Mouse (Mus musculus): ENCODE results near the gene Eif4e. TPM values are rescaled to one million over a fixed set of nuclear protein-coding genes. Genes with fewer than 3 reads are reported as not detected.

Gene Eif4e
- polyA plus RNA-seq, 2 experiments = 74.4 to 180 TPM

DNA sequence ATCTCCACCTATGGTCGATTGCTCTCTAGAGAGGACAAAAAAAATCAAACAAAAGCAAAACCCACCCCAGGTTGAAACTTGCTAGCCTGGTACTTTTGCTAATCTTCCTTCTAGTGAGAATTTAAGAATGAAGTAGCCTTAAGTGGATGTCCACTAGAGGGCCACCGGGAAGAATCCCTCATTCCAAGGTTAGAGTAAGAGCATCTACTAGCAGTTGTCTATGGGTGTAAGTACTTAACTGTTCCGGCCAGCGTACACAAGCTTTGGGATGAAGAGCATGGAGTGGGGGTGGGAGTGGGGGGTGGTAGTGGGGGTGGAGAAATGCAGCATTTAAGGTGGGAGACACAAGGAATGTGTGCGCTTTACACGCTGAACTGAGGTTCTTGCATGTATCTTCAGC, 19.2 kb upstream of the Eif4e start:
- Histone ChIP-seq H3K4me3 (ENCODE audit: insufficient read depth in 1 of 2, low read depth in 2 of 2, low read length in 2 of 2) (no peak overlapping the region), H3K27ac (no peak overlapping the region), H3K4me2 (ENCODE audit: low read depth) (no peak overlapping the region), H3K36me3 (replicated peaks; ENCODE audit: control insufficient read depth, insufficient read depth, low read depth) (no peaks in the 10 kb centered on the region), H3K27me3 (ENCODE audit: control insufficient read depth, insufficient read depth, low read length) (no peaks in the 10 kb centered on the region), H3K9ac (replicated peaks) (no peak overlapping the region), H3K4me1 (replicated peaks; ENCODE audit: control insufficient read depth in 2 of 2, insufficient read depth in 2 of 2, low read length in 1 of 2) (no peaks in the 10 kb centered on the region), H3K9me3 (ENCODE audit: control insufficient read depth, low read length) (no peaks in the 10 kb centered on the region)
- DNase-seq (ENCODE audit: low read depth in 3 of 3, low spot score in 3 of 3) = no peak
- no peak for ATAC-seq (ENCODE audit: insufficient read depth)
- whole genome bisulfite sequencing (ENCODE audit: insufficient replicate concordance) = 51% methylated on average over 6 of the region's 6 CpGs
- TF ChIP-seq CTCF (IDR thresholded peaks at IDR 0.05; ENCODE audit: low read depth) (peak; percentile 35), EP300 (IDR thresholded peaks at IDR 0.05; ENCODE audit: low read depth) (no peak)

DNA sequence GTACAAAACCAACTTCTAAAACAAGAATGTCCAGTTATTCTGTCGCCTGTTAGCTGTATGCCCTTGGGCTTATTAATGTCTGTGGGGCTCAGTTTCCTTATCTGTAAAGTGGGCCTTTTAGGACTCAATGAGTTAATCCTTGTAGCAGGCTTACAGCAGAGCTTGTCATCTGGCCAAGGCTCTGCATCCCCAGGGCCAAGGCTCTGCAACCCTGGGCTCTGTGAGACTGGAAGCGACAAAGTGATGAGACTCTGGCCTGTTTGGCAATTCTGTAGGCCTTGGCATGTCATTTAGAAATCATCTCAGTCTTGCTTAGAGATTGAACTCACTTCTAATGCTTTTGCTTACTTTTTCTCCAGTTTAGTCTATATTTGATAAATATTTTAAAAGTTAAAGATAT, 16.4 kb upstream of the Eif4e start:
- no peak overlapping the region for H3K27ac ChIP-seq
- no peak for ATAC-seq (ENCODE audit: insufficient read depth)
- WGBS (ENCODE audit: insufficient replicate concordance) = 63% methylated on average over 2 of the region's 2 CpGs
- no peaks in the 10 kb centered on the region for H3K36me3 ChIP-seq (replicated peaks; ENCODE audit: control insufficient read depth, insufficient read depth, low read depth)
- no peak for TF ChIP-seq CTCF (IDR thresholded peaks at IDR 0.05; ENCODE audit: low read depth)
- no peak for TF ChIP-seq EP300 (IDR thresholded peaks at IDR 0.05; ENCODE audit: low read depth)
- no peak overlapping the region for H3K4me2 ChIP-seq (ENCODE audit: low read depth)
- no peak overlapping the region for H3K4me3 ChIP-seq (ENCODE audit: insufficient read depth in 1 of 2, low read depth in 2 of 2, low read length in 2 of 2)
- H3K9ac ChIP-seq (replicated peaks) = no peak overlapping the region
- H3K4me1 ChIP-seq (replicated peaks; ENCODE audit: control insufficient read depth in 2 of 2, insufficient read depth in 2 of 2, low read length in 1 of 2) = no peaks in the 10 kb centered on the region
- no peaks in the 10 kb centered on the region for H3K9me3 ChIP-seq (ENCODE audit: control insufficient read depth, low read length)
- H3K27me3 ChIP-seq (ENCODE audit: control insufficient read depth, insufficient read depth, low read length) = no peaks in the 10 kb centered on the region
- DNase-seq (ENCODE audit: low read depth in 3 of 3, low spot score in 3 of 3) = no peak

GRCm38 (mm10) chr3:138510471-138510870, 15.5 kb upstream of the Eif4e start:
- Histone ChIP-seq H3K9me3 (ENCODE audit: control insufficient read depth, low read length) (no peaks in the 10 kb centered on the region), H3K27ac (no peak overlapping the region), H3K27me3 (ENCODE audit: control insufficient read depth, insufficient read depth, low read length) (no peaks in the 10 kb centered on the region), H3K9ac (replicated peaks) (no peak overlapping the region), H3K36me3 (replicated peaks; ENCODE audit: control insufficient read depth, insufficient read depth, low read depth) (no peaks in the 10 kb centered on the region), H3K4me1 (replicated peaks; ENCODE audit: control insufficient read depth in 2 of 2, insufficient read depth in 2 of 2, low read length in 1 of 2) (no peaks in the 10 kb centered on the region), H3K4me3 (ENCODE audit: insufficient read depth in 1 of 2, low read depth in 2 of 2, low read length in 2 of 2) (no peak overlapping the region), H3K4me2 (ENCODE audit: low read depth) (no peak overlapping the region)
- DNase-seq (ENCODE audit: low read depth in 3 of 3, low spot score in 3 of 3) (no peak), ATAC-seq (ENCODE audit: insufficient read depth) (no peak)
- TF ChIP-seq EP300 (IDR thresholded peaks at IDR 0.05; ENCODE audit: low read depth) (no peak), CTCF (IDR thresholded peaks at IDR 0.05; ENCODE audit: low read depth) (no peak)
- 62% methylated on average over 5 of the region's 5 CpGs for WGBS (ENCODE audit: insufficient replicate concordance)

DNA sequence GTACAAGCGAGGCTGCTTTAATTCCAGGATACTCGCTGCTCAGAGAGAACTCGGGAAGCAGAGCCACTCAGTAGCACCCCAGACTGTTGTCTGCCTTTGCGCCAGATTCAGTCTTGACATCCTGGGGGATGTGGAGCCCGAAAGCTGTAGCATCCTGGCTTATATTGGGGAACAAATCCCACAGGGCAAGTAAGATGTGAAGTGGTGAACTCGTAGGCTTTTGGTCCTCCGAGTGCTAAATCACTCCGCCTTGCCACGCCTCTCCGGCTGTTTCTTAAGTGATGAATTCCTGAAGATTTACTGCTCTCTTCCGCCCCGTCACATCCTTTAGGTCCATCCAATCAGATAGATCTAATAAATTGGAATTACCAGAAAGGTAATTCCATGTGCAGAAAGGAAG, 12.7 kb upstream of the Eif4e start:
- Histone ChIP-seq H3K4me1 (replicated peaks; ENCODE audit: control insufficient read depth in 2 of 2, insufficient read depth in 2 of 2, low read length in 1 of 2) (no peaks in the 10 kb centered on the region), H3K4me2 (ENCODE audit: low read depth) (no peak overlapping the region), H3K4me3 (ENCODE audit: insufficient read depth in 1 of 2, low read depth in 2 of 2, low read length in 2 of 2) (no peak overlapping the region), H3K27ac (no peak overlapping the region), H3K9me3 (ENCODE audit: control insufficient read depth, low read length) (no peaks in the 10 kb centered on the region), H3K9ac (replicated peaks) (no peak overlapping the region), H3K27me3 (ENCODE audit: control insufficient read depth, insufficient read depth, low read length) (no peaks in the 10 kb centered on the region), H3K36me3 (replicated peaks; ENCODE audit: control insufficient read depth, insufficient read depth, low read depth) (no peaks in the 10 kb centered on the region)
- no peak for TF ChIP-seq CTCF (IDR thresholded peaks at IDR 0.05; ENCODE audit: low read depth)
- TF ChIP-seq EP300 (IDR thresholded peaks at IDR 0.05; ENCODE audit: low read depth) = no peak
- 71% methylated on average over 12 of the region's 12 CpGs for WGBS (ENCODE audit: insufficient replicate concordance)
- no peak for ATAC-seq (ENCODE audit: insufficient read depth)
- DNase-seq (ENCODE audit: low read depth in 3 of 3, low spot score in 3 of 3) = no peak

- ATAC-seq (ENCODE audit: insufficient read depth) (no peak), DNase-seq (ENCODE audit: low read depth in 3 of 3, low spot score in 3 of 3) (no peak)
- Histone ChIP-seq H3K4me1 (replicated peaks; ENCODE audit: control insufficient read depth in 2 of 2, insufficient read depth in 2 of 2, low read length in 1 of 2) (no peaks in the 10 kb centered on the region), H3K27me3 (ENCODE audit: control insufficient read depth, insufficient read depth, low read length) (no peaks in the 10 kb centered on the region), H3K36me3 (replicated peaks; ENCODE audit: control insufficient read depth, insufficient read depth, low read depth) (no peaks in the 10 kb centered on the region), H3K9ac (replicated peaks) (no peak overlapping the region), H3K9me3 (ENCODE audit: control insufficient read depth, low read length) (no peaks in the 10 kb centered on the region), H3K4me3 (ENCODE audit: insufficient read depth in 1 of 2, low read depth in 2 of 2, low read length in 2 of 2) (no peak overlapping the region), H3K27ac (no peak overlapping the region), H3K4me2 (ENCODE audit: low read depth) (no peak overlapping the region)
- 70% methylated on average over 3 of the region's 3 CpGs for WGBS (ENCODE audit: insufficient replicate concordance)
- no peak for TF ChIP-seq EP300 (IDR thresholded peaks at IDR 0.05; ENCODE audit: low read depth)
- no peak for TF ChIP-seq CTCF (IDR thresholded peaks at IDR 0.05; ENCODE audit: low read depth)
Observed at GRCm38 (mm10) chr3:138514749-138515148, 11.2 kb upstream of the Eif4e start.
